Mouse (Mus musculus) kidney, postnatal 14 days (tissue): ENCODE results near the gene Lrrc57.
"Not testable (repeated sequence)": the region's sequence is repeated elsewhere in the genome, so short reads cannot be mapped to it uniquely, and the experiment has no call there.

Source experiments
- DNase-seq: peaks from one replicate; pipeline ENCODE4 v3.0.0; 2022; ENCODE audit warnings: mixed read lengths

The Lrrc57 gene

DNA sequence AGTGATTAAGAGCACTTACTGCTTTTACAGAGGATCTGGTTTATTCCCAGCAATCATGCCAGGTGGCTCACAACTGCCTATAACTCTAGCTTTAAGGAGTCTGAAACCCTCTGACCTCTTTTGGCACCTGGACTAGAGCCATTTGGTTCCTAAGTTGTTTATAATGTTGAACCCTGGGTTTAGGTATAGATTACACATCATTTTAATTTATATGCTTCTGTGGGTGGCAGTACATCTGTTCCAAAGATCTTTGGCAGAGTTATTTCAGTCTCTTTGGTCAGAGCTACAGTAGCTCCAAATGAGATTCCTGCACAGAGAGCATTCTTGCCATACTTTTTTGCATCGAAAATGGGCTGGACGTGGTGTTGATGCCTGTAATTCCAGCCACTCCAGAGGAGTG lies 11.6 kb downstream of the Lrrc57 start:
- no peak for DNase-seq

DNA sequence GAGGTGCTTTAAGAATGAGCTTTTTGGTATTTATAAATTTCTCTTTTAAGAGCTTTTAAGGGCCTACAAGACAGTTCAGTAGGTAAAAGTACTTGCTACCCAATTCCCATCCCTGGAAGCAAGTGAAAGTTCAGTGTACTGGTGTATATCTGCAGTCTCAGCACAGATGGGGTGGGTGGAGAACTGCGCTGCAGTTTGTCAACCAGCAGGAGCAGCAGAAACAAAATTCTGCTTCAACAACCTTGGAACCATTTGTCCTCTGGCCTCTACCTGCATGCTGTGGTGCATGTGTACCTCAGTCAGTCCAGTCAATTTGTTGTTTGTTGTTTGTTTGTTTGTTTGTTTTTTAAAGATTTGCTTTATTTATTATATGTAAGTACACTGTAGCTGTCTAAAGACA lies 17.1 kb downstream of the Lrrc57 start:
- DNase-seq, result peak; percentile 20

DNA sequence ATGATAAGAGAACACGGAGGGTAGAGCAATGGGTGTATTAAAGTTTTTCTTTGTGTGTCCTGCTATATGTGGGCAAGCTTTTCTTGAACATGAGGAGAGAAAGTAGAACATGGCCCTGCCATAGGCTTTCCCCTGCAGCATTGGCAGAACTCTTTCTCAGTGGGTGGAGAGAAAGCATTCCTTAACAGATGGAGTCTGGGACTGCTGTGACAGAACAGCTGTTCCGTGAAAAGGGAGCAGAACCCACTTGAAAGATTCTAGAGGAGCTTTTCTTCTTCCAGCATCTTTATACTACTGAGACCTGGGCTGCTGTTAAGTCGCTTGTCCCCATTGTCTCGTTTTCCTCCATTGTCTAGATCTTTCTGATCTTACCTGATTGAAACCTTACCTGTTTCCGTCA lies 19.6 kb downstream of the Lrrc57 start:
- no peak for DNase-seq

DNA sequence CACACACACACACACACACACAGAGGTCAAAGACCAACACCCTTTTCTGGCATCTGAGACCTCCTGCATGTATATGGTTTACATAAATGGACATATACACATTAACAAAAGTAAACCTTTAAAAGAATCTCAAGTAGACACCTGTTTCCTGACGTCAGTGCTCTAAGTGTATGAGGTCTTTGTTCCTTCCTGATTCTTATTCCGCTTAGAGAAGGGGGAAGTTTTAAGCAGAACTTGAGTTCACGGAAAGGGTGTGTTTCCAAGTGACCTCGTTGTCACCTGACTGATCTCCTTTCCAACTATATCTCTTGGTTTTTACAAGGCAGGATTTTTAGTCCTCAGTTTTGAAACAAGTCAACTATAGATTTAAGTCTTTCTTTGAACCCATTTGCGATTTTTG lies 31.0 kb downstream of the Lrrc57 start:
- DNase-seq, result no peak

DNA sequence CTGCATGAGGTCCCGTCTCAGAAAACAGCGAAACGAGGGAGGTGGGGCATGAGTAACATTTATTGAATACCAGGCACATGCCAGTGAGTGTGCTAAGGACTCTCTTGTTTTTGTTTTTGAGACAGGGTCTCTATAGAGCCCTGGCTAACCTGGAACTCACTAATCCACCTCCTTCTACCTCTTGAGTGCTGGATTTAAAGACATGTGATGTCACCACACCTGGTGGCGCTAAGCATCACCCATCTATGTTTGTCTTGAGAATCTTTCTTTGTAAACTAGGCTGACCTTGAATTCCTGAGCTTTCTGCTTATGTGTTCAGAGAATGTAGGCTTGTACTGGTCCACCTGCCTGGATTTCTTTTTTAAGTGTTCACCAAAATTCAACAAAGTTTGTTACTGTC lies 31.5 kb downstream of the Lrrc57 start:
- DNase-seq, result no peak

DNA sequence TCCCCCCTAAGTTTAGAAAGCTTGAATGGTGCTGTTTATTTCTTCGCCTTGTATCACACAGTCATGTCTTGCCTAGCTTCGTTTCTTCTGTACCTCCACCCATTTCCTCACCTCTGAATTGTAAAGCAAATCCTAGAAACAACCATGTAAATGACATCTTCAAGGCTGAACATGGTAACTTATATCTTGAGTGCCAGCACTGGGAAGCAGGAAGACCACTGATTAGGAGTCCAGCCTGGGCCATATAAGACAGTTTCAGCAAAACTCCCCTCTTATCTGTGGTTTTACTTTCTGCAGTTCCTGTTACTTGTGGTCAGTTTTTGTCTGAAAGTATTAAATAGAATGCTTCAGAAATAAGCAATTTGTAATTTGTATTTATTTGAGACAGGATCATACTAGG lies 33.3 kb downstream of the Lrrc57 start:
- no peak for DNase-seq

DNA sequence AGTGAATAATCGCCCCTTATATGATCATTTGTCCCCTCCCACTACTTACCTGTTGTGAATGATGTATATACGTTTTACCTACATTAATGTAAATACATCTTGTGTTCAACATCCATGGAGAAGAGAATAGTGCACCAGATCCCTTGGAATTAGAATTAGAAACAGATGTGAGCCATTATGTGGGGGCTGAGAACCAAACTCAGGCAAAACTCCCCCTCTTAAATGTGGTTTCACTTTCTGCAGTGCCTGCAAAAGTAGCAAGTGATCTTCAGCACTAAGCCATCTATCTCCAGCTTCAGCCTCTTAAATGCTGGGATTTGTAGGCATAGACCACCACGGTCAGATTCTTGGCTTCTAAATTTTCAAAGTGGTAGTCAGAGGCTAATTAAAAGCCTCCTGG lies 34.2 kb downstream of the Lrrc57 start:
- no peak for DNase-seq

DNA sequence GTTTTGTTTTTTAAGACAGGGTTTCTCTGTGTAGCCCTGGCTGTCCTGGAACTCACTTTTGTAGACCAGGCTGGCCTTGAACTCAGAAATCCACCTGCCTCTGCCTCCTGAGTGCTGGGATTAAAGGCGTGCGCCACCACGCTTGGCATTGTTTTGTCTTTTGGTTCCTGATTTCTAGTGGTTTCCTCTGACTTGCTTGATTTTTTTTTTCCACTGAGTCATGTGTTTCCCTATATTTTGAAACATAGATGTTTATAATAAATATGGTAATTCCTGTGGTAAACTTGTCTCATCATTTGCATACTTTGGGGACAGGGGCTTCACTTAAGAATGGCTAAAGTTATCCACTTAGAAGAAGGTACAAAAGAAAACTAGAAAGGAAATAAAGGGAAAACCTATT lies 37.2 kb downstream of the Lrrc57 start:
- DNase-seq, result not testable (repeated sequence)

DNA sequence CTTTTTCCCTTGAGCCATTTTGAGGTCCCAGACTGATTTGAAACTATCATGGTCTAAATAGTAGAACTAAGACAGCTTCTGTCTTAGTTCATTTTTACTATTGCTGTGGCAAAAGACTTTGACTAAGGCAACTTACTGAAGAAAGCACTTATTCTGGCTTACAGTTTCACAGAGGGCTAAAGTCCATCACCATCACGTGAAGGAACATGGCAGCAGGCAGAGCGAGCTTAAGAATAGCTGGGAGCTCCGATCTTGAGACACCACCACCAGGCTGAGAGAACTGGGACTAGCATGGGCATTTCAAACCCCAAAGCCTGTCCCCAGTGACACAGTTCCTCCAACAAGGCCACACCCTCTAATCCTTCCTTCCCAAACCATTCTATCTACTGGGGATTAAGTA lies 38.2 kb downstream of the Lrrc57 start:
- DNase-seq, result peak; percentile 48

DNA sequence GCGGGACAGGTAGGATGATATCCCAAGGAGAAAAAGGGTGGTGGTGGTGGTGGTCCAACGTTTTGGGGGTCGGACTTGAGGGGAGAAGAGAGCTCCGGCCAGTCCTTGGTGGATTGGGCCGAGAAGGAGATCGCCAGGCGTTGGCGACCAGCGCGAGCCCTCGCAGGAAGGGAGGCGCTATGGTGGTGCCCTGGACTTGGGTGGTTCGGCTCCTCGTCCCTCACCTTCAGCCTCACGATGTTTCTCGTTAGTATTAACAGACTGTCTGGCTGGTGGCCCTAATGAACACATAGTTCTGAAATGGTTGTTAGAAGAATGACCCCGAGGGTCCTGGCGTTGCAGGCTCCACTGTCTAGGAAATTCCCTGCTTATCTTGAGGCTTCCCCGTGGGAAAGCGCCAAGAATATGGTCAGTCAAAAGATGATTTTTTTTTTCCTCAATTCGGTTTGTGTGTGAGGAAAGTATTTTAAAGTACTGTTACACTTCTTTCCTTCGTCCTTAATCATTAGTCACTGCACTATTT lies 41.5 kb downstream of the Lrrc57 start:
- no peak for DNase-seq

DNA sequence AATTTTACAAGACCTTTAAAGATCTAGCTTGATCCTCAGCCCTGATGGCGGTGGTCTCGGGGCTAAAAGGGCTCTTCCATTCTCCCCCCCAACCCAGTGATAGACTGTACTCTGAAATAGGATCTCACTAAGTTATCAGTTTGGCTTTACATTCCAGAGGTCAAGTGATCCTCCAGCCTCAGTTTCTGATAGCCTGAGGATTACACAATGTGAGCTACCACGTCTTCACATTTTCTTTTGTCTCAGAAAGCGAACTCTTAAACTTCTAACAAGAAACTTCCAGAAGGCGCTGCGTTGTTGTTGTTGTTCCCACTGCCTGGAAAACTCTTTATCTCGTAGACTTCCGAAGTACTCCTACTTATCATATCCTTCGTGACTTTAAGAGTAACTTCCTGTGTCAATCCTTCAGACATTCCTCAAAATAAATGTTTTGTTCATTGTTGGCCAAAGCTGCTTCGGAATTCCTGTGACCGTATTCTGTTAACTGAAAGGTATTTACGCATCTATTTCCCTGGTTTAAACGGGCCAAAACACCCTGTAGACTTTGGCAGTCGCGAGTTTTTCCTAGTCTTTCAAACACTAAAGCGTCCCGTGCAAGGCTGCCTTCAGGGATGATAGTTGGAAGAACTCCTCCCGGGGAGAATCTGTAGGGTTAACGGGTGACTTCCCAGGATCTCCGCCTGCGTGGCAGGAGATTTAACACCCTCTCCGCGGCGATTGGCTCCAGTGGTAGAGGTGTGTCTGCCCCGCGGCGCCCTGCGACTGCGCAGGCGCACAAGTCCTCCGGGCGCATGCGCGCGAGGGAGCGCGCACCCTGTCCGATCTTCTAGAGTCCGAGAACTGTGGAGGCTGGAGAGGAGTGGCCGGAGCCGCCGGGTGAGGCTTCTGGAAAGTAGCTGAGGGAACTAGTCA lies 42.2 kb downstream of the Lrrc57 start, which contains the start of gene Snap23:
Gene Snap23, plus strand, starts transcription at position 786 of the 912 bp plus-strand sequence.
- DNase-seq, result peak; percentile 98

DNA sequence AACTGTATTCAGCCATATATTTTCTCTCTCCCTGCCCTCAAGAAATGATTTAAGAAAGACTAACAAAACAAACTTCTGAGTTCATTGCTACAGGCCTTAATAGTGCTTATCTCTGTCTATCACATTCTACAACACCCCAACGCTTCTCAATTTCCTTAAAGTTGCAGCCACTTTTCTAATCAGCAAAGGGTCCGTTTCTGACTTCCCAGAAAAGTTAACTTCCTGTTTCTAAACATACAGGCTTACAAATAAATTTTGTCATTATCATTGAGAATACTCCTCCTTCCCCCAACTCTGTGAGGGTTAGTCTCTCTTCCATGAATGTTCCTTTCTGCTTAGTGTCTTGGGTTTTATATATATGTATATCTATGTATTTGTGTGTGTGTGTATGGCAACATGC lies 44.0 kb downstream of the Lrrc57 start:
- DNase-seq, result no peak

DNA sequence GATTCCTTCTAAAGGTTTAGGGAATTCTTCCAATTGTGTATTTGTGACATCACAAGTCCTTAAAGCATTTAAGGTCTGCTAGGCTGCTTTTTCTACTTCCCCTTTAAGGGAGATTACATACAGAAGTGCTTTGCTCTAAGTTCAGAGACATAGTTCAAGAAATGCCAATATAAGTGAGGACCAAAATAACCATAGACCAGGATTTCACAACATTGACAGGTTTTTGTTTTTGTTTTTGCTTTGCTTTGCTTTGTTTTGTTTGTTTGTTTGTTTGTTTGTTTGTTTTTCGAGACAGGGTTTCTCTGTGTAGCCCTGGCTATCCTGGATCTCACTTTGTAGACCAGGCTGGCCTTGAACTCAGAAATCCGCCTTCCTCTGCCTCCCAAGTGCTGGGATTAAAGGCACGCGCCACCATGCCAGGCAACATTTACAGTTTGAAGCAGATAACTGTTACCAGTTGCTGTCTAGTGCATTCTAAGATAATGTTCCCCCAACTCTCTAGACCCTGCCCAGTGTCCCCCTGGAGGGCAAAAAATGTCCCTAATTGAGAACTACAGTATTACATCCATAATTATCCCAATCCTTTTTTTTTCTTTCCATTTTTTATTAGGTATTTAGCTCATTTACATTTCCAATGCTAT lies 44.7 kb downstream of the Lrrc57 start:
- DNase-seq, result not testable (repeated sequence)

DNA sequence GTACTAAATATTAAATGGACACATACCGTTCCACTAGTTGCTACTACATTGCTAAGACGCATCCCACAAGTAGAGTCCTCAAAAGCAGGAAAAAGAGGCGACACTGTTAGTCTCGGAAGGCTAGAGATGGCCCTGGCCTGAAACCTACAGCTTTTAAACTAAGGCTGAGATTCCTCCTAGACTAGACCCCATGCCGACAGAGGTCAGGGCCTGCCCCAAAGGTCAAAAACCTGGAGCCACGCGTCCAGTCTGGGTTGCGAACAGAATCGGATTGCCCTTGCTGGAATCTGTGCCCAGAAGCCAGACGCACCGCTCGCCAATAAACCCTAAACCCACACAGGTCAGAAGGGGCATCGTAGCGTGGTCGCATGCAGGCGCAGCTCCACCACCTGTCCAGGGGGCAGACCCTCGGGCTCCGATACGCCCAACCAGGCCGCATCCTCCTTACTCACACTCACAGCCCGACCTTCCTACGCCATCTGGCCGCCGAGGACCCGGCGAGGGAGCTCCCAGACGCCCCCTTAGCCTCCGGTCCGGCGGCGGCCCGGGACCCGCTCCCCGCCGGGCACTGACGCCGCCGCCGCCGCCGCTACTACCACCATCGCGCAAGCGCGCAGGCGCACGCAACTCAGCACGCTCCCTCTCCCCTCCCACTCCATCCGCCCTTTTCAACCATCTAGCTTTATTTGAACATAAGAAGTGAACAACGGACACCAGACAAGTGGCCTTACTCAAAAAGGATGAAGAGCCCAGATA lies 45.9 kb downstream of the Lrrc57 start, which contains the start of gene Zfp106:
Gene Zfp106, minus strand, starts transcription at position 609 of the 756 bp plus-strand sequence.
- DNase-seq, result peak; percentile 93

DNA sequence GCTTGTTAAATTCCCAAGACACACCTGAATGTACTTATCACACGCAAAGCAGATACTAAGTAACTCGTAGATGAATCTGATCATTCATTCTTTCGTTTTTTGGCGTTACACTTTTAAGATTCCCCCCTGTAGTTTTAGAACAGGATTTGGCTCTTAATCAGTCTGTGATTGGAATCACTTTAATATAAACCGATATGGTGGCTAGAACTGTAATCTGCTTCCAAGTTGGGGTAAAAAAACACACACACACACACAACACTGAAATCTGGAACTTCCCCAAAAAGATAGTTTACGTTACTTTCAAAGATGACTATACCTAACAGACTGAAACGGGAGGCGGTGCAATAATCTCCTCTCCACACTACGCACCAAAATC lies 46.5 kb downstream of the Lrrc57 start:
- no peak for DNase-seq

DNA sequence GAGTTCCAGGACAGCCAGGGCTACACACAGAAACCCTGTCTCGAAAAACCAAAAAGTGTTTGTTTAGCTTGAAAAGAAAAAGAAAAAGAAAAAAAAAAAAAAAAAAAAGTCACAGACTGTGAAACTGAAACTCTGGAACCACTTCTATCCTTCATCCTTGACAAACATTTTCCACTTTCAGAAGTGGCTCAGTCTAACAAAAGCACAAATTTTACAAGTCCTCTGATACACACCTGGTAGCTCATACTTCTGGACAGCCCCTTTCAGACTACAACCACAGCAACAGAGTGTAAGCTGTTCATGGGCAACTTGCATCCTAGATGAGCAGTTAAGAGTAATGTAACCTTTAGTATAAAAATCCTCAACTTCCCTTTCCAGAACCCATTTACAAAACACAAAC lies 47.8 kb downstream of the Lrrc57 start:
- no peak for DNase-seq

DNA sequence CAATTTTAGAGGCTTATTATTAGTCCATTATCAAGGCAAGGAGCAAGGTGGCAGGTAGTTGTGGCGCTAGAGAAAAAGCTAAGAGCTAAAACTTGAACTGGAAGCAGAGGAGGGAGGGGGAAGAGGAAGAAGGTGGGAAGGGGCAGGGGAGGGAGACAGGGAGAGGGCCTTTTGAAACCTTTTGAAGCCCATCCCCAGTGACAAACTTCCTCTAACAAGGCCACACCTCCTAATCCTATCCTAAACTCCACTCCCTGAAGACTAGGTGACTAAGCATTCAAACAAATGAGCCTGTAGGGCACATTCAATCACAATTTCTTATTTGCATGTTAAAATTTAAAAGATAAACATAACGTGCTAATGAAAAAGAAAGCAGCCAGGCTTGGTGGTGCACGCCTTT lies 50.5 kb downstream of the Lrrc57 start:
- no peak for DNase-seq

DNA sequence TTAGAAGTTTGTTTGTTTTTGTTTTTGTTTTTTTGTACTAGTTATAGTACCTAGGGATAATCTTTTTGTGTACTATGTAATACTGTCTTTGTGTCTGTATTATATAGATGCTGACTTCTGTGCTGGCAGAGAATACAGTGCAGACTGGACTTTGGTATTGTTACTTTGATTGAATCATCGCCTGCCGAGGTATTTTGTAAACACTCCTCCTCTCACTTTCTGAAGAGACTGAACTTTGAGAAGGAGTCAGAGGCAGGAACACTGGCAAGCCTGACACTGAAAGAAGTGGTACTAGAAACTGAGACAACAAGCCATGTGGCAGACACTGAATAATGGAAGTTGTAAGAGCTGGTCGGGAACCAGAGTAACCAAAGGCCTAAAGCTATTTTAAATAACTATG lies 52.5 kb downstream of the Lrrc57 start:
- DNase-seq, result peak; percentile 39
